Mouse (Mus musculus) megakaryocyte-erythroid progenitor cell, adult 5 weeks (primary cell): ENCODE data around the gene Olfr557. TPM values are rescaled to one million over a fixed set of nuclear protein-coding genes. Genes with fewer than 3 reads are reported as not detected.

Experiments used
- polyA plus RNA-seq: library from polyadenylated mRNA; stranded (reverse); fragments of >175 nt; gene quantifications from 2 replicates; pipeline ENCODE4 v1.2.3, GENCODE M21; 2012

Gene Olfr557
- polyA plus RNA-seq = not detected in 2 replicates

GRCm38 (mm10) chr7:102695358-102696125 is at the start of gene Olfr557:
Olfr557 (plus strand) TSS chr7:102695910.

GRCm38 (mm10) chr7:102658523-102658922 is 37.2 kb upstream of the Olfr557 start, which contains the start of gene Olfr555:
Olfr555 (plus strand) TSS chr7:102658823.

GRCm38 (mm10) chr7:102664599-102664998 is 31.1 kb upstream of the Olfr557 start, which contains the start of gene Olfr556:
Olfr556 (plus strand) TSS chr7:102664899.

GRCm38 (mm10) chr7:102686944-102687501 is 8.7 kb upstream of the Olfr557 start, which contains the start of gene Trim68:
Trim68 (minus strand) TSS chr7:102687327.

GRCm38 (mm10) chr7:102701915-102702314 is 6.2 kb downstream of the Olfr557 start, which contains the start of gene Olfr558:
Olfr558 (plus strand) TSS chr7:102702215.

GRCm38 (mm10) chr7:102718970-102719369 is 23.3 kb downstream of the Olfr557 start, which contains the start of gene Olfr33:
Olfr33 (minus strand) TSS chr7:102719070.

GRCm38 (mm10) chr7:102727391-102727790 is 31.7 kb downstream of the Olfr557 start, which contains the start of gene Olfr559:
Olfr559 (minus strand) TSS chr7:102727491.

Other genes starting within 250 kb of the Olfr557 start
- gene Olfr543, start 214.2 kb upstream of the Olfr557 start, polyA plus RNA-seq = not detected in 2 replicates
- not detected in 2 replicates for gene Olfr544, start 207.6 kb upstream of the Olfr557 start, polyA plus RNA-seq
- gene Olfr545, start 196.3 kb upstream of the Olfr557 start, polyA plus RNA-seq = not detected in 2 replicates
- gene Olfr547, start 161.2 kb upstream of the Olfr557 start, polyA plus RNA-seq = not detected in 2 replicates
- gene Olfr548-ps1, start 155.0 kb upstream of the Olfr557 start, polyA plus RNA-seq = not detected in 2 replicates
- not detected in 2 replicates for gene Olfr549, start 146.0 kb upstream of the Olfr557 start, polyA plus RNA-seq
- 6.4 and 9.6 TPM in 2 replicates for gene Trim21, start 130.4 kb upstream of the Olfr557 start, polyA plus RNA-seq
- not detected in 2 replicates for gene Olfr550, start 124.5 kb upstream of the Olfr557 start, polyA plus RNA-seq
- 0.04 TPM in 1 of 2 replicates, not detected in the other for gene Olfr551, start 104.0 kb upstream of the Olfr557 start, polyA plus RNA-seq
- not detected in 2 replicates for gene Olfr552, start 98.1 kb upstream of the Olfr557 start, polyA plus RNA-seq
- not detected in 2 replicates for gene Olfr553, start 77.7 kb upstream of the Olfr557 start, polyA plus RNA-seq
- gene Olfr554, start 57.5 kb upstream of the Olfr557 start, polyA plus RNA-seq = not detected in 2 replicates
- gene Olfr555, start 37.1 kb upstream of the Olfr557 start, polyA plus RNA-seq = not detected in 2 replicates
- gene Olfr556, start 31.0 kb upstream of the Olfr557 start, polyA plus RNA-seq = not detected in 2 replicates
- 1.6 and 1.8 TPM in 2 replicates for gene Trim68, start 8.6 kb upstream of the Olfr557 start, polyA plus RNA-seq
- not detected in 2 replicates for gene Olfr558, start 6.3 kb downstream of the Olfr557 start, polyA plus RNA-seq
- gene Olfr33, start 23.2 kb downstream of the Olfr557 start, polyA plus RNA-seq = not detected in 2 replicates
- not detected in 2 replicates for gene Olfr559, start 31.6 kb downstream of the Olfr557 start, polyA plus RNA-seq
- not detected in 2 replicates for gene Olfr560, start 63.5 kb downstream of the Olfr557 start, polyA plus RNA-seq
- gene Olfr78, start 63.6 kb downstream of the Olfr557 start, polyA plus RNA-seq = 0.01 and 0.03 TPM in 2 replicates
- gene Olfr561, start 75.3 kb downstream of the Olfr557 start, polyA plus RNA-seq = not detected in 2 replicates
- not detected in 2 replicates for gene Olfr564, start 107.6 kb downstream of the Olfr557 start, polyA plus RNA-seq
- gene Olfr566, start 162.9 kb downstream of the Olfr557 start, polyA plus RNA-seq = not detected in 2 replicates
- not detected in 2 replicates for gene Olfr568, start 181.2 kb downstream of the Olfr557 start, polyA plus RNA-seq
- not detected in 2 replicates for gene Olfr569, start 195.0 kb downstream of the Olfr557 start, polyA plus RNA-seq
- gene Olfr570, start 198.7 kb downstream of the Olfr557 start, polyA plus RNA-seq = not detected in 2 replicates
- not detected in 2 replicates for gene Olfr571, start 221.6 kb downstream of the Olfr557 start, polyA plus RNA-seq
- not detected in 2 replicates for gene Olfr572, start 228.5 kb downstream of the Olfr557 start, polyA plus RNA-seq
- not detected in 2 replicates for gene Olfr573-ps1, start 246.7 kb downstream of the Olfr557 start, polyA plus RNA-seq